Mouse (Mus musculus) liver, adult 2 months (tissue): ENCODE data around the gene Golph3. TPM values are rescaled to one million over a fixed set of nuclear protein-coding genes. Genes with fewer than 3 reads are reported as not detected.

Experiments
- DNase-seq: peaks from one replicate; pipeline ENCODE4 v3.0.0-alpha.2; 2011; ENCODE audit warnings: low read depth, low spot score; ENCODE audit errors: extremely low read depth
- H3K27ac ChIP-seq: fragments of 200-500 bp; replicated peaks from 2 replicates; pipeline ENCODE4 v1.5.1; 2012; ENCODE audit warnings: low read depth, mild to moderate bottlenecking, control low read depth, inconsistent platforms, low read length; ENCODE audit not compliant: insufficient read depth
- H3K27me3 ChIP-seq: fragments of 200-500 bp; 2 replicates; pipeline ENCODE4 v1.6.1; 2012; ENCODE audit warnings: mild to moderate bottlenecking, moderate library complexity, low read length, inconsistent platforms; ENCODE audit not compliant: control insufficient read depth, insufficient read depth
- H3K36me3 ChIP-seq: fragments of 200-500 bp; 2 replicates; pipeline ENCODE4 v1.6.1; 2012; ENCODE audit warnings: low read length, inconsistent platforms; ENCODE audit not compliant: control insufficient read depth, insufficient read depth
- H3K4me1 ChIP-seq: fragments of 200-500 bp; 2 replicates; pipeline ENCODE4 v1.6.1; 2011; ENCODE audit warnings: low read length; ENCODE audit not compliant: control insufficient read depth, insufficient read depth
- H3K4me3 ChIP-seq: fragments of 200-500 bp; 2 replicates; pipeline ENCODE4 v1.5.1; 2011; ENCODE audit warnings: low read depth, mild to moderate bottlenecking, control low read depth, low read length, moderate library complexity; ENCODE audit not compliant: insufficient read depth
- H3K79me2 ChIP-seq: fragments of 200-500 bp; 2 replicates; pipeline ENCODE4 v1.6.1; 2012; ENCODE audit warnings: inconsistent platforms, mild to moderate bottlenecking, low read length, moderate library complexity; ENCODE audit not compliant: control insufficient read depth, insufficient read depth
- H3K9ac ChIP-seq: fragments of 200-500 bp; 2 replicates; pipeline ENCODE4 v1.6.1; 2012; ENCODE audit warnings: low read depth, mild to moderate bottlenecking, control low read depth, inconsistent platforms, low read length
- CTCF ChIP-seq: fragments of 200-500 bp; IDR thresholded peaks from 2 replicates; pipeline ENCODE4 v1.5.1; 2011; ENCODE audit warnings: low read depth, low read length, control low read depth
- POLR2A ChIP-seq: fragments of 200-500 bp; IDR thresholded peaks from 2 replicates; pipeline ENCODE4 v1.6.1; 2011; ENCODE audit warnings: low read length, control low read depth; ENCODE audit not compliant: insufficient read depth; ENCODE audit errors: extremely low read depth
- WGBS: fragments of 180-500 bp; shearing (Covaris S2); methylation state at CpG from one replicate; pipeline ENCODE4 v1.1.7; 2018; 5-methylcytosine and 5-hydroxymethylcytosine counted together
- polyA plus RNA-seq: library from polyadenylated mRNA; depleted of rRNA; stranded (reverse); fragments of >200 nt; gene quantifications from 2 replicates; pipeline ENCODE4 v1.2.3, GENCODE M21; 2012
- total RNA-seq: library from RNA; depleted of rRNA; stranded (reverse); fragments of >200 nt; gene quantifications from 2 replicates; pipeline ENCODE4 v1.2.3, GENCODE M21; 2014

The Golph3 gene
- total and polyA plus RNA-seq, 2 experiments, result 49.8 to 52.4 TPM

GRCm38 (mm10) chr15:12341401-12341758 lies 20.1 kb downstream of the Golph3 start:
- no peaks in the 10 kb centered on the region for H3K27me3 ChIP-seq
- WGBS, result 86% methylated on average over 4 of the region's 4 CpGs
- H3K36me3 ChIP-seq, result peaks cover 17% of the 10 kb centered on the region
- H3K27ac ChIP-seq, result no peak overlapping the region
- H3K79me2 ChIP-seq, result peaks cover 16% of the 10 kb centered on the region
- H3K9ac ChIP-seq, result no peak overlapping the region
- no peak for DNase-seq
- no peaks in the 10 kb centered on the region; the same call in 1 of the 2 replicates for H3K4me1 ChIP-seq
- TF ChIP-seq CTCF, result no peak
- no peak for TF ChIP-seq POLR2A
- H3K4me3 ChIP-seq, result no peak overlapping the region

GRCm38 (mm10) chr15:12346916-12347315 lies 25.7 kb downstream of the Golph3 start:
- peaks cover 8% of the 10 kb centered on the region; the same call in 1 of the 2 replicates for H3K79me2 ChIP-seq
- peaks cover 34% of the 10 kb centered on the region for H3K36me3 ChIP-seq
- WGBS, result 96% methylated on average over 3 of the region's 3 CpGs
- H3K27ac ChIP-seq, result no peak overlapping the region
- DNase-seq, result no peak
- no peak overlapping the region for H3K9ac ChIP-seq
- H3K4me3 ChIP-seq, result no peak overlapping the region
- no peaks in the 10 kb centered on the region for H3K27me3 ChIP-seq
- TF ChIP-seq CTCF, result no peak
- TF ChIP-seq POLR2A, result no peak
- no peaks in the 10 kb centered on the region for H3K4me1 ChIP-seq

GRCm38 (mm10) chr15:12348950-12349349 lies 27.7 kb downstream of the Golph3 start:
- Histone ChIP-seq H3K36me3 (peaks cover 44% of the 10 kb centered on the region), H3K4me3 (no peak overlapping the region), H3K4me1 (no peaks in the 10 kb centered on the region), H3K79me2 (peaks cover 6% of the 10 kb centered on the region; the same call in 1 of the 2 replicates), H3K9ac (no peak overlapping the region), H3K27ac (no peak overlapping the region), H3K27me3 (no peaks in the 10 kb centered on the region)
- WGBS, result 90% methylated on average over 3 of the region's 3 CpGs
- TF ChIP-seq CTCF (no peak), POLR2A (no peak)
- no peak for DNase-seq

DNA sequence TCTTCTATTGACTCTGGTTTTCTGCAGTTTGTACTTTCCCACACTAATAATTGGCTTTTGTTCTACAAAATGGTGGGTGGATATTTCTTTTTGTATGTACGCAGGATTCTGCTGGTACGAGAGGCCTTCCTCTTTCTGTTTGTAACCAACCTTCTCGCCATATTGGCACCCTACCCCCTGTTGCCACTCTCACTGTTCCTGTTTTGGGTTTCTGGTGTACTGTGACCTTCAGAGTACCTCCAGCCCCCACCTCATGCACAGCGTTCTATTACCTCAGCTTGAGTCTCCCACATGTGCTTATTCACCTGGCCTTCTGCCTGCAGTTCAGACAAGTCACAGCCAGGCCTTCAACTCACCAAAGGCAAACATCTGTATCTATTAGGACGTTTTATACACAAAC lies 28.6 kb downstream of the Golph3 start:
- H3K4me1 ChIP-seq, result no peaks in the 10 kb centered on the region
- H3K79me2 ChIP-seq, result peaks cover 3% of the 10 kb centered on the region; the same call in 1 of the 2 replicates
- TF ChIP-seq CTCF (no peak), POLR2A (no peak)
- H3K36me3 ChIP-seq, result peaks cover 47% of the 10 kb centered on the region
- DNase-seq, result no peak
- H3K27ac ChIP-seq, result no peak overlapping the region
- H3K9ac ChIP-seq, result no peak overlapping the region
- H3K4me3 ChIP-seq, result no peak overlapping the region
- H3K27me3 ChIP-seq, result no peaks in the 10 kb centered on the region
- 77% methylated on average over 5 of the region's 5 CpGs for WGBS

GRCm38 (mm10) chr15:12351470-12351869 lies 30.2 kb downstream of the Golph3 start:
- DNase-seq, result no peak
- Histone ChIP-seq H3K36me3 (peaks cover 46% of the 10 kb centered on the region), H3K27ac (no peak overlapping the region), H3K27me3 (no peaks in the 10 kb centered on the region), H3K4me1 (no peaks in the 10 kb centered on the region), H3K4me3 (no peak overlapping the region), H3K9ac (no peak overlapping the region), H3K79me2 (peaks cover 3% of the 10 kb centered on the region; the same call in 1 of the 2 replicates)
- TF ChIP-seq CTCF (no peak), POLR2A (no peak)
- WGBS, result 98% methylated on average over 7 of the region's 7 CpGs

DNA sequence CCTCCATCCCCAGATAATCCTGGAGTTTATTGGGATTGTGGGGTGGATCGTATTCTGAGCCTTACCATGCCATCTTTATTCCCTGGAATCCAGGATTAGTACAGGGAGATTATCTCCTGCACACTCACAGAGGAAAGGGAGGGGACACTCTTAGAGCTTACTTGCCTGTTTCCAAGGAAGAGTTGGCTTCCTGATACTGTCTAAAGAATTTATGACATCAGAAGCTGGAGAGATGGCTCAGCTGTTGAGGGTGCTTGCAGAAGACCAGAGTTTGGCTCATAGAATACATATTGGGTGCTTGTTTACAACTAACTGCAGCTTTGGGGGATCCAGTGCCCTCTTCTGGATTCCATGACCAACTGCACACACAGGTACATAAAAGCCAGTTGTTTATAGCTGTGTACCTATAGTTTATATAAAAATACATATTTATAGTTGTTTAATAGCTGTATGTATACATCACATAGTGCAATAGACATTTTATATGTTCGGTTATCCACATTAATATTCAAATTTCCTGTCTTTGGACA lies 33.1 kb downstream of the Golph3 start:
- Histone ChIP-seq H3K27ac (no peak overlapping the region), H3K4me1 (no peaks in the 10 kb centered on the region), H3K9ac (no peak overlapping the region), H3K27me3 (no peaks in the 10 kb centered on the region), H3K36me3 (peaks cover 43% of the 10 kb centered on the region), H3K4me3 (no peak overlapping the region), H3K79me2 (peaks cover 2% of the 10 kb centered on the region; the same call in 1 of the 2 replicates)
- no peak for DNase-seq
- WGBS, result 84% methylated on average over 2 of the region's 2 CpGs
- 0 out of 2 replicates have a peak, but pooled peaks have one; percentile 7 for TF ChIP-seq CTCF
- TF ChIP-seq POLR2A, result no peak
